Comparison of ENCODE assay signal across 26 mouse cellular contexts in genomic region chr10:116935028-116935427, GRCm38 (mm10). TPM values are rescaled to one million over a fixed set of nuclear protein-coding genes. Genes with fewer than 3 reads are reported as not detected.
"Had no signal": no experiment of that assay in that cellular context is flagged by ENCODE, and none has a peak within 500 bp of the region (broad histone marks: within the 10 kb centered on the region; RNA-seq: fewer than 3 reads in every experiment).

No protein-coding gene starts in this region.

- DNase-seq: kidney, adult 2 months; kidney, postnatal 25 days; layer of hippocampus, adult 9-11 months; layer of hippocampus, postnatal 36 days; liver; liver, embryonic 13.5 days; liver, postnatal 0 days; lung, postnatal 14 days; right cerebral cortex, adult 18-20 months; right cerebral cortex, postnatal 25 days; thymus, adult 2 months; thymus, postnatal 25 days had no signal

- H3K9ac ChIP-seq: kidney, embryonic 15.5 days; limb, embryonic 12.5 days; liver, embryonic 13.5 days; liver, postnatal 0 days; lung, embryonic 15.5 days; stomach, embryonic 15.5 days had no signal

- H3K4me1 ChIP-seq: lung, embryonic 15.5 days; stomach, embryonic 15.5 days had no signal

- H3K9me3 ChIP-seq: kidney, embryonic 15.5 days; limb, embryonic 12.5 days; liver, embryonic 13.5 days; lung, embryonic 15.5 days; megakaryocyte, embryonic 14.5 days; stomach, embryonic 15.5 days had no signal

- H3K27ac ChIP-seq: kidney, embryonic 15.5 days; limb, embryonic 12.5 days; liver, embryonic 13.5 days; lung, embryonic 15.5 days; macrophage; stomach, embryonic 15.5 days had no signal

- ATAC-seq: liver, postnatal 0 days had no signal

- H3K27me3 ChIP-seq: kidney, embryonic 15.5 days; limb, embryonic 12.5 days; liver, embryonic 13.5 days; lung, embryonic 15.5 days; megakaryocyte, embryonic 14.5 days; stomach, embryonic 15.5 days had no signal

- H3K4me3 ChIP-seq: kidney, embryonic 15.5 days; limb, embryonic 12.5 days; liver, embryonic 13.5 days; lung, embryonic 15.5 days; megakaryocyte, embryonic 14.5 days; stomach, embryonic 15.5 days had no signal

- H3K4me2 ChIP-seq: kidney, embryonic 15.5 days; limb, embryonic 12.5 days; liver, embryonic 13.5 days; lung, embryonic 15.5 days; midbrain, embryonic 11.5 days; stomach, embryonic 15.5 days had no signal

RNA-seq across cellular contexts. Expression of gene Gm10271, which starts 37.4 kb away (rescaled TPM):
- total RNA-seq: layer of hippocampus, adult 18-20 months; layer of hippocampus, postnatal 36 days; left cerebral cortex, adult 8-10 months; left cerebral cortex, postnatal 25 days; monocyte, adult 5-6 weeks had no signal
- polyA plus RNA-seq: kidney, adult 2 months; kidney, embryonic 15.5 days; limb, embryonic 12.5 days; liver, embryonic 13.5 days; liver, postnatal 0 days; lung, embryonic 15.5 days; macrophage; midbrain, embryonic 11.5 days; neural tube, embryonic 14.5 days; small intestine, adult 2 months; stomach, embryonic 15.5 days; testis, adult 2 months; thymus, adult 2 months had no signal

RNA-seq across cellular contexts. Expression of gene Myrfl, which starts 38.3 kb away (rescaled TPM):
- total RNA-seq: monocyte, adult 5-6 weeks had no signal
- polyA plus RNA-seq: liver, embryonic 13.5 days; liver, postnatal 0 days; macrophage had no signal

RNA-seq across cellular contexts. Expression of gene Best3, which starts 51.1 kb away (rescaled TPM):
- total RNA-seq: monocyte, adult 5-6 weeks had no signal
- polyA plus RNA-seq: liver, postnatal 0 days; midbrain, embryonic 11.5 days had no signal
